Mouse (Mus musculus): ENCODE measurements around the gene Inpp5e.

DNA sequence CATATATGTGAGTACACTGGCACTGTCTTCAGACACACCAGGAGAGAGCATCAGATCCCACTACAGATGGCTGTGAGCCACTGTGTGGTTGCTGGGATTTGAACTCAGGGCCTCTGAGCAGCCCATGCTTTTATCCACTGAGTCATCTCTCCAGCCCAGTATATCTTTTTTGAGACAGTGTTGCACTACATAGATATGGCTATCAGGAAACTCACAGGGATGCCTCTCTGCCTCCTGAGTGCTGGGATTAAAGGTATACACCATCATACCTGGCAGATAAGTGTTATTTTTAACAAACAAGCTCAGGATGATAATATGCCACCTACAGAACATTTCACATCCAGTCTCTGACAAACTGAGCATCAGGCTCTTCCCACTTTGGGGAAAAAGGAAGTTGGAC is 8.1 kb upstream of the Inpp5e start:
- no peak for TF ChIP-seq POLR2A (IDR thresholded peaks at IDR 0.05; ENCODE audit: insufficient read depth, low read depth, low read length)
- no peak for TF ChIP-seq CTCF (IDR thresholded peaks at IDR 0.05; ENCODE audit: insufficient read depth, low read depth, low read length)
